Mouse (Mus musculus) splenic B cell, adult 2 months (primary cell): ENCODE data around the gene Polrmt.
"Not testable (repeated sequence)": the region's sequence is repeated elsewhere in the genome, so short reads cannot be mapped to it uniquely, and the experiment has no call there.

Source experiments
- DNase-seq: peaks from one replicate; pipeline ENCODE4 v3.0.0-alpha.2; 2011; ENCODE audit warnings: low read depth, low spot score
- H3K27me3 ChIP-seq: 2 replicates; pipeline ENCODE4 v1.6.1; 2012; ENCODE audit warnings: mild to moderate bottlenecking, low read length, moderate library complexity, mixed read lengths; ENCODE audit not compliant: control insufficient read depth, poor library complexity, insufficient read depth, severe bottlenecking
- H3K36me3 ChIP-seq: 2 replicates; pipeline ENCODE4 v1.6.1; 2012; ENCODE audit warnings: mild to moderate bottlenecking, low read length, moderate library complexity, mixed read lengths; ENCODE audit not compliant: control insufficient read depth, poor library complexity, insufficient read depth, severe bottlenecking

Polrmt gene

GRCm38 (mm10) chr10:79765228-79765745 lies 18.9 kb upstream of the Polrmt start:
- no peak for DNase-seq
- H3K27me3 ChIP-seq = no peaks in the 10 kb centered on the region
- H3K36me3 ChIP-seq = peaks cover 8% of the 10 kb centered on the region

- Histone ChIP-seq H3K27me3 (no peaks in the 10 kb centered on the region), H3K36me3 (peaks cover 8% of the 10 kb centered on the region)
- no peak for DNase-seq
Measured at GRCm38 (mm10) chr10:79764234-79764633, 17.9 kb upstream of the Polrmt start.

GRCm38 (mm10) chr10:79762875-79763274 lies 16.5 kb upstream of the Polrmt start:
- Histone ChIP-seq H3K27me3 (no peaks in the 10 kb centered on the region), H3K36me3 (peaks cover 8% of the 10 kb centered on the region)
- no peak for DNase-seq

GRCm38 (mm10) chr10:79760603-79761143 lies 14.3 kb upstream of the Polrmt start:
- Histone ChIP-seq H3K36me3 (peaks cover 8% of the 10 kb centered on the region), H3K27me3 (no peaks in the 10 kb centered on the region)
- no peak for DNase-seq

- not testable (repeated sequence) for H3K36me3 ChIP-seq, H3K27me3 ChIP-seq, DNase-seq
Measured at GRCm38 (mm10) chr10:79759675-79760074, 13.3 kb upstream of the Polrmt start.

GRCm38 (mm10) chr10:79756660-79757059 lies 10.3 kb upstream of the Polrmt start:
- no peak for DNase-seq
- H3K27me3 ChIP-seq = no peaks in the 10 kb centered on the region
- H3K36me3 ChIP-seq = peaks cover 8% of the 10 kb centered on the region

- peaks cover 2% of the 10 kb centered on the region for H3K36me3 ChIP-seq
- no peaks in the 10 kb centered on the region for H3K27me3 ChIP-seq
- DNase-seq = no peak
Measured at GRCm38 (mm10) chr10:79755854-79756253, 9.5 kb upstream of the Polrmt start.

- no peaks in the 10 kb centered on the region for H3K27me3 ChIP-seq
- no peak for DNase-seq
- H3K36me3 ChIP-seq = no peaks in the 10 kb centered on the region; the same call in none of the 2 replicates
Measured at GRCm38 (mm10) chr10:79754856-79755516, 8.6 kb upstream of the Polrmt start, which contains the start of gene Fgf22. Fgf22 (plus strand) TSS chr10:79755076.

- no peaks in the 10 kb centered on the region for H3K27me3 ChIP-seq
- H3K36me3 ChIP-seq = no peaks in the 10 kb centered on the region
- DNase-seq = no peak
Measured at GRCm38 (mm10) chr10:79748496-79748895, 2.1 kb upstream of the Polrmt start.

- Histone ChIP-seq H3K36me3 (0 out of 2 replicates have a peak, but pooled peaks cover 2% of the 10 kb centered on the region), H3K27me3 (no peaks in the 10 kb centered on the region)
- DNase-seq = no peak
Measured at GRCm38 (mm10) chr10:79746774-79747151, 382 bp upstream of the Polrmt start.

GRCm38 (mm10) chr10:79745411-79745810 lies 970 bp downstream of the Polrmt start:
- Histone ChIP-seq H3K27me3 (no peaks in the 10 kb centered on the region), H3K36me3 (peaks cover 7% of the 10 kb centered on the region)
- no peak for DNase-seq

- no peaks in the 10 kb centered on the region for H3K27me3 ChIP-seq
Measured at GRCm38 (mm10) chr10:79743650-79744365, 2.6 kb downstream of the Polrmt start.

GRCm38 (mm10) chr10:79743161-79743560 lies 3.2 kb downstream of the Polrmt start:
- peaks cover 12% of the 10 kb centered on the region for H3K36me3 ChIP-seq
- H3K27me3 ChIP-seq = no peaks in the 10 kb centered on the region
- no peak for DNase-seq

More at GRCm38 (mm10) chr10:79743650-79744365, 2.6 kb downstream of the Polrmt start:
- DNase-seq = no peak
- H3K36me3 ChIP-seq = peaks cover 10% of the 10 kb centered on the region

- peaks cover 23% of the 10 kb centered on the region for H3K36me3 ChIP-seq
- DNase-seq = no peak
- H3K27me3 ChIP-seq = no peaks in the 10 kb centered on the region
Measured at GRCm38 (mm10) chr10:79740863-79741262, 5.5 kb downstream of the Polrmt start.

GRCm38 (mm10) chr10:79739234-79739633 lies 7.1 kb downstream of the Polrmt start:
- H3K36me3 ChIP-seq = peaks cover 29% of the 10 kb centered on the region
- no peaks in the 10 kb centered on the region for H3K27me3 ChIP-seq
- DNase-seq = no peak
